Mouse (Mus musculus): ENCODE data around the gene Tmem240. TPM values are rescaled to one million over a fixed set of nuclear protein-coding genes. Genes with fewer than 3 reads are reported as not detected.
"Not testable (repeated sequence)": the region's sequence is repeated elsewhere in the genome, so short reads cannot be mapped to it uniquely, and the experiment has no call there.

Gene Tmem240
- polyA plus RNA-seq, 1 experiment from 2014 or later, result 0.59 TPM

DNA sequence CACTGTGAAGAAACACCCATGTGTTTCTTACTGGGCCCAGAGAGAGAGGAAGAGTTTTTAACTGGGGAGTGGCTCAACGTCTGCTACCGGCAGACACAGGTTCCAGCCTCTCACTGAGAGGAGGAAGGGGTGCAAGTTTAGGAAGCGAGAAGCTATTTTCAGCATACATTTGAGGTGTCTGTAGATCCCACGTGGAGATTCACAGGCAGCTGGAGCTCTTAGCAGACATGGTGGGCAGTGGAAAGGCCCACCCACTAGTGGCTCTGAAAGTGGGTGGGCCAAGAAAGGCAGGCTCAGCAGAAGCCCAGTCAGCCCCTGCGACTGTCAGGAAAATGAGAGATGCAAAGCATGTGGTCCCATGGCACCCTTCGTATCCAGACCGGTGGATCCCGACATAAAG is 3.7 kb downstream of the Tmem240 start:
- Histone ChIP-seq H3K4me2 (no peak overlapping the region), H3K4me1 (peaks cover 15% of the 10 kb centered on the region), H3K9me3 (no peaks in the 10 kb centered on the region), H3K4me3 (no peak overlapping the region), H3K9ac (no peak overlapping the region), H3K36me3 (peaks cover 35% of the 10 kb centered on the region), H3K27me3 (no peaks in the 10 kb centered on the region), H3K27ac (no peak overlapping the region)
- no peak for ATAC-seq (ENCODE audit: borderline replicate concordance, extremely low read depth, low FRiP score, low TSS enrichment)
- WGBS, result 44% methylated on average over 8 of the region's 8 CpGs

DNA sequence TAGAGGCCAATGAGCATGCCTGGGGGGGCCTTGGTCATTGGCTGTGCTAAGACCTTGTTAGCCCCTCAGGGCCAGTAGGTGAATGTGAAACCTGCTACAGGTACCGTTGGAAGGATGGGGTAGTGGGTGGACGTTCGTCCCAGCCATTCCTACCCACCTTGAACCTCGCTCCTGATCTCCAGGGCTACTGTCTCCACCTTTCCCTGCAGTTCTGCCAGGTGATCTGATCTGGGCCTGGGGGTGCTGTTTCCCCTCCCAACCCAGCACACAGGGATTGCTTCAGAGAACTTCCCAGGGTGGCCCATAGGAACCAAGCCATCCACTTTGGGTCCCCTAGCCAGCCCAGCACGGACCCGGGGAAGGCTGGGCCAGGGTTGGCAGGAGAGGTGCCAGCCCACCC is 4.6 kb downstream of the Tmem240 start:
- no peak overlapping the region for H3K27ac ChIP-seq
- peaks cover 42% of the 10 kb centered on the region for H3K36me3 ChIP-seq

DNA sequence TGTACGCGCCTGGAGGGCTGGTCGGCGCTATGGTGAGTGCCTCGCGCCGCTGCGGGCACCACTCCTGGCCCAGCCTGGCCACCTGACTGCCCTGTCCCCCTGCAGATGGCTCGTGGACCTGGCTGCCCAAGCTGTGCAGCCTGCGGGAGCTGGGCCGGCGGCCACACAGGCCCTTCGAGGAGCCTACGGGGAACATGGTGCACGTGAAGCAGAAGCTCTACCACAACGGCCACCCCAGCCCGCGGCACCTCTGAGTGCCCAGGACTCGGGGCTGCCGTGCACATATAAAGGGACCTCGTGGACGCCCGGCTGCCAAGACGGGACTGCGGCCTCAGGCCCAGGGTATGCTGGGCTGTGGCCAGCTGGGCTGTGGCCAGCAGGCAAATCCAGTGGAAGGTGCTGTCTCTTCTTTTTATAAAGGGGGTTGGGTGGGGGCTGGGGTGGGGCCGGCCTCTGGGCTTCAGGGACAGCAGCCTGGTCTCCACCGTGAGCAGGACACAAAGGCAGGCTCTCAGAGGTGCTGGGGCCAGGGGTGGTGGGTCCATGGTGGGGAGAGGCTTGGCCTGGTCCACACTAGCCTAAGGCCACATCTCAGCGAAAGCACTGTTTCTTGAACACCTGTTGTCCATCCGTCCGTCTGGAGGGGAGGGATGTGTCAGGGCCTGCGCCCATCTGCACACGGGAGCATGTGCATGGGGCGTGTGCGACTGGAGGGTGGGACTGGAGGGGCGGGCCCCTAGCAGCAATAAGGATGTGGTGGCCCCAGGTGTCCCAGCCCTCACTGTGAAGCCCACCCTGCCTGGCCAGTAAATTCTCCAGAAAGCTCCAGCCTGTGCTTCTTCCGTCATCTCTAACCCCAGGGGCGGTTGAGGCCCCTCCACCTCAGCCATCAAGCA is 5.4 kb downstream of the Tmem240 start:
- WGBS, result 81% methylated on average over 36 of the region's 37 CpGs
- Histone ChIP-seq H3K36me3 (peaks cover 50% of the 10 kb centered on the region), H3K9ac (no peak overlapping the region), H3K4me3 (no peak overlapping the region), H3K4me2 (no peak overlapping the region), H3K4me1 (peaks cover 10% of the 10 kb centered on the region), H3K9me3 (no peaks in the 10 kb centered on the region), H3K27me3 (no peaks in the 10 kb centered on the region), H3K27ac (no peak overlapping the region)
- no peak for ATAC-seq (ENCODE audit: borderline replicate concordance, extremely low read depth, low FRiP score, low TSS enrichment)

More for the DNA sequence above, 4.6 kb downstream of the Tmem240 start:
- Histone ChIP-seq H3K27me3 (no peaks in the 10 kb centered on the region), H3K4me3 (no peak overlapping the region), H3K4me2 (no peak overlapping the region), H3K4me1 (peaks cover 10% of the 10 kb centered on the region), H3K9me3 (no peaks in the 10 kb centered on the region), H3K9ac (no peak overlapping the region)
- WGBS, result 87% methylated on average over 6 of the region's 6 CpGs
- no peak for ATAC-seq (ENCODE audit: borderline replicate concordance, extremely low read depth, low FRiP score, low TSS enrichment)

DNA sequence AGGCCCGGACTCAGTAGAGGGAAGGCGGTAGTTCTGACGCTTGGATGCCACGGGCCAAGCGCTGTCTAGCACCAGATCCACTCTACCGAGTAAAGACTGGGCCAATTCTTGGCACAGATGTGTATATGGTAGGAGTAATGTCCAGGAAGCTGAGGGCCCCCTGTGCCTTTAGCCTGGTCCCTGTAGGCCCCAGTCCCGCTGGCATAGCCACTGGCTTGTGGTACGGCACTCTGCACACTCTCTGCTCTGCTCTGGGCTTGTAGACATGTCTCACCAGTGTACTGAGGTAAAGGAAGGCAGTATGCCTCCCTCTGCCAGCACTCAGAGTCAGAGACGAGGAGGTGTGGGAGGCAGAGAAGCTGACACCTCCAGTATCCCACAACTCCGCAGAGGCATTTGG is 6.1 kb downstream of the Tmem240 start:
- ATAC-seq (ENCODE audit: borderline replicate concordance, extremely low read depth, low FRiP score, low TSS enrichment); H3K4me2 ChIP-seq; H3K27me3 ChIP-seq; H3K9ac ChIP-seq; H3K9me3 ChIP-seq; H3K4me3 ChIP-seq; H3K27ac ChIP-seq; H3K4me1 ChIP-seq: not testable (repeated sequence)
- H3K36me3 ChIP-seq, result peaks cover 57% of the 10 kb centered on the region
- WGBS, result 83% methylated on average over 10 of the region's 10 CpGs

DNA sequence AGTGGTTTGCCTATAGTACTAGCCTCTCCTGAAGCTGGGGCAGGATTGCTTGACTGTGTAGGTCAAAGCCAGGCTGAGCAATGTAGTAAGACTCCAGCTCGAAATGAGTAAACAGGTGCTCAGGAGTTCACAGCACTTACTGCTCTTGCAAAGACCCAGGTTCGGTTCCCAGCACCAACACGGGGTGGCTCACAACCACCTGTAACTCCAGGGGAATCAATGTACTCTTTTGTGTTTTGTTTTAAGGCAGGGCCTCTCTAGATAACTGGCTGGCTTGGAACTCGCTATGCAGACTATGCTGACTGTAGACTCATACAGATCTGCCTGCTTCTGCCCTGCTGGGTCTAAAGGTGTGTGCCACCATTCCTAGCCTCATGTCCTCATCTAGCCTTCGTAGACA is 8.1 kb downstream of the Tmem240 start:
- ATAC-seq (ENCODE audit: borderline replicate concordance, extremely low read depth, low FRiP score, low TSS enrichment), result no peak
- H3K36me3 ChIP-seq, result peaks cover 74% of the 10 kb centered on the region

DNA sequence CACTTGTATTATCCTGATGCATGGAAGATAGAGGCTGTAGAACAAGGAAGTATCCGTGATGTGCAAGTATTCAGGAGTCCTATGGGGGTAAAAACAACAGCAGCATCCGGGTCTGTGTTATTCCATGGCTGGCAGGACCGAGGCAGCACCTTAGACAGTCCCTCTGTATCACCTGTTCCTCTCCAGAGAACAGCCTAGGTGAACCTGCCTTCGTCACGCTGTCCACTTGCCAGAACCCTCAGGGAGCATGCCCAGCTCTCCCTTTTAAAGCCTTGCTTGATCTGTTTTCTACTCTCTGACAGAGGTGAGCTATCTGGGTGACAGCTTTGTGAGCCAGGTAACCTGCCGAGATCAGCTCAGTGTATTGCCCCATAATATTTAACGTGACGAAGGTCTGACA is 9.9 kb downstream of the Tmem240 start:
- no peak overlapping the region for H3K4me3 ChIP-seq
- 88% methylated on average over 8 of the region's 8 CpGs for WGBS
- H3K9ac ChIP-seq, result no peak overlapping the region
- H3K27ac ChIP-seq, result no peak overlapping the region
- H3K4me1 ChIP-seq, result no peaks in the 10 kb centered on the region
- H3K27me3 ChIP-seq, result no peaks in the 10 kb centered on the region
- no peak for ATAC-seq (ENCODE audit: borderline replicate concordance, extremely low read depth, low FRiP score, low TSS enrichment)
- H3K4me2 ChIP-seq, result no peak overlapping the region
- H3K9me3 ChIP-seq, result no peaks in the 10 kb centered on the region
- peaks cover 91% of the 10 kb centered on the region for H3K36me3 ChIP-seq

More for the DNA sequence above, 8.1 kb downstream of the Tmem240 start:
- no peak overlapping the region for H3K9ac ChIP-seq
- 87% methylated on average over 5 of the region's 5 CpGs for WGBS
- H3K27me3 ChIP-seq, result no peaks in the 10 kb centered on the region
- H3K9me3 ChIP-seq, result no peaks in the 10 kb centered on the region
- H3K27ac ChIP-seq, result no peak overlapping the region
- no peak overlapping the region for H3K4me2 ChIP-seq
- H3K4me1 ChIP-seq, result no peaks in the 10 kb centered on the region
- H3K4me3 ChIP-seq, result no peak overlapping the region

DNA sequence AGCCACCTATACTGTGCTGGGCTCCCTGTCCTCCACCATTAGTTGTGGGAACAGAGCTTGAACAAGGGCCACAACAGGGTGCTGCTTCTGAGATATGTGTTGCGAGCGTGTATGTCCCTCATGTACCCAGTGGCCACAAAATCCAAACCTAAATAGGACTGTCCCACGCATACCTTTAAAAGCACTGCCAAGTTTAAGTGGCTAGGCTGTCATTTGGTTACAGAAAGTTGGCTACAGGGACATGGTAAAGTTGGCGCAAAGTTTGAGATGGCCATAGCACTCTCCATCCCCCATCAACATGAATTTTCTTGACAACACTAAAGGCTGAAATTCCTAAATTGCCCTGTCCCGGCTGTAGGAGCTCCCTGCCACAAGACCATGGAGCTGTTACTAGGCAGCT is 10.5 kb downstream of the Tmem240 start:
- no peak overlapping the region for H3K27ac ChIP-seq
- H3K27me3 ChIP-seq, result no peaks in the 10 kb centered on the region
- no peak overlapping the region for H3K9ac ChIP-seq
- H3K36me3 ChIP-seq, result peaks cover 91% of the 10 kb centered on the region
- H3K4me3 ChIP-seq, result no peak overlapping the region
- H3K4me2 ChIP-seq, result no peak overlapping the region
- no peaks in the 10 kb centered on the region for H3K4me1 ChIP-seq
- WGBS, result 92% methylated on average over 5 of the region's 5 CpGs
- no peaks in the 10 kb centered on the region for H3K9me3 ChIP-seq
- ATAC-seq (ENCODE audit: borderline replicate concordance, extremely low read depth, low FRiP score, low TSS enrichment), result no peak

DNA sequence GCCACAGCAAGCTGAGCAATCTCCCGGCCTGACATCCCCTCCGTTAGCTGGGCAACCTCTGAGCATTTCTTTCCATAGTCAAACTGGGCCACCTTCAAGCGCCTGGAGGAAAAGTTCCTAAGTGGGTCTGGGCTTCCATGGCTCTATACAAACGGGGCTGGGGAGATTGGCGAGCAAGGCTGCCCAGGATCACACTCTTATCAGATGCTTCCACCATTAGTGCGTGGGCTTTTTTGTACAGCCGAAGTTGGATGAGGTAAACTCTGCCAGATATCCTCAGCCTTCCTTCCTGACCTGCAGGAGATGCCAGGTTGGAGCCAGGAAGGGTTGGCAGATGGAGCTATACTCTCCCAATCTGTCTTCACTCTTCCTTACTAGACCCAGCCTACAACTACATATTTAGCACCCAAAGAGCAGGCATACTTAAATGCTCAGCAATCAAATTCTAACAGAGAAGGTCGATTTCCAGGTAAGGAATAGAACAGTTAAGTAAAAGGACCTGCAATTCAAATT is 11.5 kb downstream of the Tmem240 start:
- 81% methylated on average over 8 of the region's 8 CpGs for WGBS
- H3K36me3 ChIP-seq, result peaks cover 91% of the 10 kb centered on the region

DNA sequence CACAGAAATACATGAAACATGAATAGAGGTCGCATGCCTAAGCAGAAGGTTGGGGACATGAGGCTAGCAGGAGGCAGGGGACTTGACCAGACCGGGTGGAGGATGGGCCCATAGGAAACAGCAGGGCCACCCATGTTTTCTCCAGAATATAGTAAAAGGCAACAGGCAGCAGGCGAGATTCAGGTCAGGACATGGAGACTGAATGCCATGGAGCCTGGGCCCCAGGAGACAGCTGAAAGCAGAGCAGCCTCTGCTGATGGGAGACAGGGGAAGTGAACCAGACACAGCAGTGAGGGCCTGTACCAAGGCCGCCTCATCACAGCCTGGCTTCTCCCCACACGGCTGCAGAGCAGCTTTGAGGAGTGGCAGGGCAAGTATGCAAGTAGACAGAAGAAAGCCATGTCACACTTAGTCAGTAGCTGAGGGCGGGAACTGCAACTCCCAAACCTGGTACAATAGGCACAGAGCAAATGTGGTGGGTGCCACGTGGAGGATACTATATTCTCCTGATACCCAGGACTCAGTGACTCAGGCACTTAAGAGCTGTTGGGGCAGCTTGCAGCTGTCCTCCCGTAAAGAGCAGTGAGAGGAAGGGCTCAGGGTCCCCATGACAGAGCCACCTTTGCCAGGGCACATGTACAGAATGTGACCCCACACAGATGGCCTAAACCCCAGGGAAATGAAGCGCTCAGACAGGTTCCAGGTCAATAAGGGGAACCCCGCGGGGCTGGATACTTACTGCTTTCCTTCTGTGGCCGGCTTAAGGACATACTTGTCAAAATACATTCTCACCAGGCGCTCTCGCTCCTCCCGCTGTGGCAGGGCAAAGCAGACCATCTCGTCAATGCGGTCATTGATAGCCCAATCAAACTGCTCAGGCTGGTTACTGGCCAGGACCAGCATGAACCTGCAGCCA is 12.2 kb downstream of the Tmem240 start:
- Histone ChIP-seq H3K36me3 (peaks cover 91% of the 10 kb centered on the region), H3K9ac (no peak overlapping the region), H3K4me3 (no peak overlapping the region), H3K4me2 (no peak overlapping the region), H3K27me3 (no peaks in the 10 kb centered on the region), H3K9me3 (no peaks in the 10 kb centered on the region), H3K27ac (no peak overlapping the region), H3K4me1 (no peaks in the 10 kb centered on the region)
- ATAC-seq (ENCODE audit: borderline replicate concordance, extremely low read depth, low FRiP score, low TSS enrichment), result no peak
- 87% methylated on average over 17 of the region's 17 CpGs for WGBS

More for the DNA sequence above, 11.5 kb downstream of the Tmem240 start:
- Histone ChIP-seq H3K9me3 (no peaks in the 10 kb centered on the region), H3K27ac (no peak overlapping the region), H3K4me2 (no peak overlapping the region), H3K4me3 (no peak overlapping the region), H3K9ac (no peak overlapping the region), H3K27me3 (no peaks in the 10 kb centered on the region), H3K4me1 (no peaks in the 10 kb centered on the region)
- ATAC-seq (ENCODE audit: borderline replicate concordance, extremely low read depth, low FRiP score, low TSS enrichment), result no peak

DNA sequence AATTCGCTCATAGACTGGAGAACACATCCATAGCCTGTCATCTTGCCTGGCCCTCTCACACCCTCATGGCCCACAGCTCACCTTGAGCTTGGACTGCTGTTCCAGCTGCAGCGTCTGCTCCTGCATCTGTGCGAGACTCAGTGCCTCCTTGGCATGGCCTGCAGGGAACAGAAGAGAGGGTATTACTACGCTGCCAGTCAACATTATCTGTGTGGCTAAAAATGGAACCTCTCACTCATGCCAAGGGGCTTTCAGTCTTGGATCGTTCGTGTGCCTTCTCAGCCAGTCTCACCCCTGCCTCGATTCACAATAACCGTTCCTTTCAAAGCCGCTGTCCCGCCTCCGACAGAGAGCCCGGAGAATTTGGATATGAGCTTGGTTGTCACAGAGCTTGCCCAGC is 22.4 kb downstream of the Tmem240 start:
- H3K27me3 ChIP-seq, result no peaks in the 10 kb centered on the region
- no peak overlapping the region for H3K9ac ChIP-seq
- H3K27ac ChIP-seq, result no peak overlapping the region
- H3K4me1 ChIP-seq, result peaks cover 20% of the 10 kb centered on the region
- no peak overlapping the region for H3K4me3 ChIP-seq
- 92% methylated on average over 12 of the region's 12 CpGs for WGBS
- H3K4me2 ChIP-seq, result no peak overlapping the region
- H3K9me3 ChIP-seq, result no peaks in the 10 kb centered on the region
- no peak for ATAC-seq (ENCODE audit: borderline replicate concordance, extremely low read depth, low FRiP score, low TSS enrichment)
- H3K36me3 ChIP-seq, result peaks cover 51% of the 10 kb centered on the region

DNA sequence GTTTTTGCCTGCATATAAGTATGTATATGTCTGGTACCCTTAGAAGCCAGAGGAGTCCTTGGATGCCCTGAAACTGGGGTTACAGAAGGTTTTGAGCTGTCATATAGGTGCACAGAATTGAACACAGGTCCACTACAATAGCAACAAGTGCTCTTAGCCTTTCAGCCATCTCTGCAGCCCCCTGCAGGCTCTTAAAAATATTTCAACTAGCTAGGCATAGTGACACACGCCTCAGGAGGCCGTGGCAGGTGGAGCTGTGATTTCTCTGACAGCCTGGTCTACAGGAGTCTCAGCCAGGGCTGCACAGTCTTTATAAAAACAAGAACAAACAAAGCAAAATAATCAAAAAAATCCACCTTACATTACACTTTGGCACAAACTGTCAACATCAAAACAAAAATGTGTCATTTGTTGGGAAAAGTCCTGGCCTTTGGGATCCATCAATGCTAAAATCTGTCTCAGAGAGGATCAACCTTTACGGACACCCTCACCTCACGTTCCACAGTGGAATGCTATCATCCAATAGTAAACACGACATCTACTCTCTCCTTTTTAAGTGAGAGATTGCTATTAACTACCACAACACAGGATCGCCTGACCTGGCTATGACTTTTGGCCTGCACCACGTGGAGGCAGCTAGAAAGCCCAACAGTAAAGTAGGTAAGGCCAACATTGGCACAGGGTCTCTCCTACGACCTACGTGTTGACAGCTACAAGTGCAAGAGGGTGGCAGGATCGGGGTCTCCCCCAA is 25.4 kb downstream of the Tmem240 start:
- Histone ChIP-seq H3K36me3 (peaks cover 23% of the 10 kb centered on the region), H3K9ac (peak overlapping the region; percentile 83), H3K27ac (no peak overlapping the region), H3K27me3 (no peaks in the 10 kb centered on the region), H3K4me1 (peaks cover 20% of the 10 kb centered on the region), H3K4me3 (peak overlapping the region; percentile 96), H3K4me2 (peak overlapping the region; percentile 97), H3K9me3 (no peaks in the 10 kb centered on the region)
- WGBS, result 2% methylated on average over 10 of the region's 10 CpGs
- ATAC-seq (ENCODE audit: borderline replicate concordance, extremely low read depth, low FRiP score, low TSS enrichment), result 0 out of 2 replicates have a peak, but pooled peaks have one; percentile 4
